Mouse (Mus musculus): ENCODE measurements around the gene Sppl3. TPM values are rescaled to one million over a fixed set of nuclear protein-coding genes. Genes with fewer than 3 reads are reported as not detected.

The Sppl3 gene
- total and polyA plus RNA-seq, 3 experiments, result 14.3 to 29.2 (median 14.9) TPM

DNA sequence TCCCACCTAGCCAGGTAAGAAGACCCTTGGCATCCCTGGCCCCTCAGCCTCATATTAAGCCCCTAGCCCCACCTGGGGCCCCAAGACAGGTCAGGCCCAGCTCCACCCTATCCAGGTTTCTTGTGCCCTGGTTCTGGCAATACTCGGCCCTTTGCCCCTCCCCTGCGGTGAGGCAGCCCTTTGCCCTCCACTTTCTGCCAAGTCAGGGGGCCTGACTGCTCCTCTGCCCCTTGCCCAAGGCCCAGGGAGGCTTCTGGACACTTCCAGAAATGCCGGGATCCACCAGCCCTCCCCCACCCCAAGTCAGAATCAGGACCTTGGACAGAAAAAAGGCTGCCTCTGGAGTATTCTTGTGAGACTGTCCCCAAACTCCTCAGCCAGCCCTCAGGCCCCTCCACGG, 41.9 kb upstream of the Sppl3 start:
- H3K4me2 ChIP-seq (ENCODE audit: insufficient read depth, low read depth, poor library complexity, severe bottlenecking), result no peak overlapping the region
- H3K4me3 ChIP-seq (replicated peaks in 1 of 3; ENCODE audit: low read depth in 2 of 3, low read length in 2 of 3, poor library complexity in 1 of 3), result no peak overlapping the region
- no peak for TF ChIP-seq JUN (IDR thresholded peaks at IDR 0.05; ENCODE audit: insufficient read depth, low read depth, low read length)
- no peak for TF ChIP-seq ELF1 (IDR thresholded peaks at IDR 0.05; ENCODE audit: low read depth, low read length)
- TF ChIP-seq KAT2A (IDR thresholded peaks at IDR 0.05; ENCODE audit: insufficient replicate concordance, low read length), result no peak
- no peak for TF ChIP-seq ZC3H11A (IDR thresholded peaks at IDR 0.05; ENCODE audit: low read depth, low read length)
- no peak for TF ChIP-seq SIN3A (IDR thresholded peaks at IDR 0.05; ENCODE audit: low read length)
- no peak for TF ChIP-seq TBP (conservative IDR thresholded peaks at IDR 0.05; ENCODE audit: low read depth, low read length)
- TF ChIP-seq CHD2 (IDR thresholded peaks at IDR 0.05; ENCODE audit: low read length), result no peak
- no peak for TF ChIP-seq POLR2AphosphoS2 (IDR thresholded peaks at IDR 0.05; ENCODE audit: low read depth, low read length)
- TF ChIP-seq NRF1 (IDR thresholded peaks at IDR 0.05; ENCODE audit: low read depth, low read length), result no peak
- no peak for TF ChIP-seq NELFE (IDR thresholded peaks at IDR 0.05; ENCODE audit: low read depth, low read length)
- no peak for TF ChIP-seq USF1 (IDR thresholded peaks at IDR 0.05; ENCODE audit: low read depth, low read length)
- no peak for TF ChIP-seq MAX (IDR thresholded peaks at IDR 0.05; ENCODE audit: low read length)
- TF ChIP-seq BHLHE40 (IDR thresholded peaks at IDR 0.05; ENCODE audit: low read depth, low read length), result no peak
- TF ChIP-seq MEF2A (IDR thresholded peaks at IDR 0.05; ENCODE audit: borderline replicate concordance, low read depth, low read length), result no peak
- no peak for TF ChIP-seq UBTF (IDR thresholded peaks at IDR 0.05; ENCODE audit: low read depth, low read length)
- TF ChIP-seq ZKSCAN1 (IDR thresholded peaks at IDR 0.05; ENCODE audit: borderline replicate concordance, low read depth, low read length), result no peak
- no peak for TF ChIP-seq JUND (conservative IDR thresholded peaks at IDR 0.05; ENCODE audit: low read depth, low read length)
- TF ChIP-seq ZNF384 (IDR thresholded peaks at IDR 0.05; ENCODE audit: low read depth, low read length), result no peak
- TF ChIP-seq ETS1 (conservative IDR thresholded peaks at IDR 0.05; ENCODE audit: low read depth, low read length), result no peak
- DNase-seq (ENCODE audit: extremely low read depth), result no peak
- dilution Hi-C loops (cut with MboI; ENCODE audit: extremely low pct_ligation_motif_present, extremely low pct_unique_long_range_greater_than_20kb, low sequenced_read_pairs), result no loop called here
- H3K79me2 ChIP-seq (replicated peaks; ENCODE audit: control insufficient read depth, extremely low read depth, insufficient read depth, poor library complexity, severe bottlenecking), result no peaks in the 10 kb centered on the region
- H3K9ac ChIP-seq (ENCODE audit: insufficient read depth, low read depth), result no peak overlapping the region
- peaks cover 15% of the 10 kb centered on the region for H3K27me3 ChIP-seq (replicated peaks)
- in situ Hi-C loops (cut with MboI; ENCODE audit: low pct_ligation_motif_present, low pct_unique_long_range_greater_than_20kb, low sequenced_read_pairs), result no loop called here
- no peaks in the 10 kb centered on the region for H3K36me3 ChIP-seq (replicated peaks in 1 of 2; ENCODE audit: control insufficient read depth in 1 of 2, insufficient read depth in 1 of 2, low read length in 1 of 2)
- no peak overlapping the region for H3K27ac ChIP-seq (ENCODE audit: insufficient read depth, low read depth)
- peaks cover 8 to 20% of the 10 kb centered on the region in 2 experiments for H3K4me1 ChIP-seq (ENCODE audit: control insufficient read depth in 1 of 2, insufficient read depth in 2 of 2)
- no peaks in the 10 kb centered on the region for H3K9me3 ChIP-seq (replicated peaks; ENCODE audit: low read length)

DNA sequence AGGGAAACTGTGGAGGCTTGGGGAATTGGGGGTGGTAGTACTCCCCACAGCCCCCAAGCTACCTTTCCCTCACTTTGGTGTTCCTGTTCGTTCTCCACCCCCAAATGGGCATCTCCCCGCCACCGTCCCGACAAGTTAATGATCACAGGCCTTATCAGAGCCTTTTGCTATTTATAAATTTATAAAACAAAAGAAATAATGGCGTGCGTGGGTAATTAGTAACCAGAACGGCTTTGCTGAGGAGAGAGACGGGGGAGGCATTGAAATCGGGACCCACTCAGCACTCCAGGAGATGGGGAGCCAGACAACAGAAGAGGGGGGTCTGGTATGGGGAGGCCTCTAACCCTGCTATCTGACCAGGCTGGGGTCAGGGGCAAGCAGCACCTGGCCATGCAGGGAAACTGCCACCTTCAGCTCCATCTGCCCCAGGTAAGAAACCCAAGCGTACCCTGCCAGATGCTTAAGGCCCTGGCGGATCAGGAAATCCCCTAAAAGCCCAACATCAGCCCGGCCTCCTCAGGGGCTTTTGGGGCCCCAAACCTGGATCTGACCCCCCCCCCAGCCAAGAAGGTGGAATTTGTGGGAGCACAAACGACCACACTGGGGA, 41.2 kb upstream of the Sppl3 start:
- Histone ChIP-seq H3K27ac (ENCODE audit: insufficient read depth, low read depth) (no peak overlapping the region), H3K4me1 (ENCODE audit: control insufficient read depth in 1 of 2, insufficient read depth in 2 of 2) (peaks cover 8 to 20% of the 10 kb centered on the region in 2 experiments), H3K36me3 (replicated peaks in 1 of 2; ENCODE audit: control insufficient read depth in 1 of 2, insufficient read depth in 1 of 2, low read length in 1 of 2) (no peaks in the 10 kb centered on the region), H3K9me3 (replicated peaks; ENCODE audit: low read length) (no peaks in the 10 kb centered on the region), H3K79me2 (replicated peaks; ENCODE audit: control insufficient read depth, extremely low read depth, insufficient read depth, poor library complexity, severe bottlenecking) (no peaks in the 10 kb centered on the region), H3K4me2 (ENCODE audit: insufficient read depth, low read depth, poor library complexity, severe bottlenecking) (no peak overlapping the region), H3K4me3 (replicated peaks in 1 of 3; ENCODE audit: low read depth in 2 of 3, low read length in 2 of 3, poor library complexity in 1 of 3) (no peak overlapping the region), H3K9ac (ENCODE audit: insufficient read depth, low read depth) (no peak overlapping the region), H3K27me3 (replicated peaks) (peaks cover 15% of the 10 kb centered on the region)
- no peak for DNase-seq (ENCODE audit: extremely low read depth)
- dilution Hi-C loops (cut with MboI; ENCODE audit: extremely low pct_ligation_motif_present, extremely low pct_unique_long_range_greater_than_20kb, low sequenced_read_pairs) (no loop called here), in situ Hi-C loops (cut with MboI; ENCODE audit: low pct_ligation_motif_present, low pct_unique_long_range_greater_than_20kb, low sequenced_read_pairs) (loop anchor here (10.0 kb wide), 1 partner anchor 135 kb away; no protein-coding TSS in a partner anchor)
- TF ChIP-seq NELFE (IDR thresholded peaks at IDR 0.05; ENCODE audit: low read depth, low read length) (no peak), CHD2 (IDR thresholded peaks at IDR 0.05; ENCODE audit: low read length) (no peak), ZKSCAN1 (IDR thresholded peaks at IDR 0.05; ENCODE audit: borderline replicate concordance, low read depth, low read length) (no peak), JUN (IDR thresholded peaks at IDR 0.05; ENCODE audit: insufficient read depth, low read depth, low read length) (no peak), CHD1 (IDR thresholded peaks at IDR 0.05; ENCODE audit: low read depth, low read length) (no peak), ZNF384 (IDR thresholded peaks at IDR 0.05; ENCODE audit: low read depth, low read length) (no peak), POLR2AphosphoS2 (IDR thresholded peaks at IDR 0.05; ENCODE audit: low read depth, low read length) (no peak), TCF12 (IDR thresholded peaks at IDR 0.05; ENCODE audit: low read depth, low read length) (no peak), BHLHE40 (IDR thresholded peaks at IDR 0.05; ENCODE audit: low read depth, low read length) (no peak)

All from CH12.LX (cell line).